Mouse (Mus musculus) forebrain, postnatal 0 days (tissue): ENCODE results near the gene Cercam. TPM values are rescaled to one million over a fixed set of nuclear protein-coding genes. Genes with fewer than 3 reads are reported as not detected.

ENCODE experiments used
- ATAC-seq: fragments of 200-750 bp; cut with Nextera tagmentation; 2 replicates; pipeline ENCODE4 v1.8.0; 2017; ENCODE audit warnings: mild to moderate bottlenecking, moderate library complexity
- DNase-seq: peaks from one replicate; pipeline ENCODE4 v3.0.0-alpha.2; 2015
- H3K27ac ChIP-seq: fragments of 300-500 bp; sonication (generic); 2 replicates; pipeline ENCODE4 v1.5.1; 2014; ENCODE audit warnings: low read depth, mild to moderate bottlenecking, antibody characterized with exemption, low read length, moderate library complexity, mixed read lengths
- H3K27me3 ChIP-seq: fragments of 300-500 bp; sonication (generic); 2 replicates; pipeline ENCODE4 v1.6.1; 2014; ENCODE audit warnings: mild to moderate bottlenecking, low read length, mixed read lengths; ENCODE audit not compliant: insufficient read depth
- H3K36me3 ChIP-seq: fragments of 300-500 bp; sonication (generic); 2 replicates; pipeline ENCODE4 v1.6.1; 2014; ENCODE audit warnings: mild to moderate bottlenecking, moderate library complexity; ENCODE audit not compliant: insufficient read depth
- H3K4me1 ChIP-seq: fragments of 300-500 bp; sonication (generic); 2 replicates; pipeline ENCODE4 v1.6.1; 2014; ENCODE audit warnings: antibody characterized with exemption; ENCODE audit not compliant: insufficient read depth
- H3K4me2 ChIP-seq: fragments of 300-500 bp; sonication (generic); 2 replicates; pipeline ENCODE4 v1.6.1; 2014; ENCODE audit warnings: low read depth, mild to moderate bottlenecking, moderate library complexity
- H3K4me3 ChIP-seq: fragments of 300-500 bp; sonication (generic); 2 replicates; pipeline ENCODE4 v1.5.1; 2014; ENCODE audit warnings: low read depth, low read length, mixed read lengths
- H3K9ac ChIP-seq: fragments of 300-500 bp; sonication (generic); 2 replicates; pipeline ENCODE4 v1.6.1; 2014; ENCODE audit warnings: mild to moderate bottlenecking
- H3K9me3 ChIP-seq: fragments of 300-500 bp; sonication (generic); 2 replicates; pipeline ENCODE4 v1.6.1; 2016; ENCODE audit warnings: low read length
- CTCF ChIP-seq: sonication (generic); IDR thresholded peaks from 2 replicates; pipeline ENCODE4 v1.5.1; 2016; ENCODE audit warnings: antibody characterized with exemption, control low read depth, low read depth
- WGBS: fragments of 180-500 bp; shearing (Covaris S2); extraction: QIAGEN DNeasy Blood & Tissue Kit; methylation state at CpG from one replicate; pipeline ENCODE4 v1.1.7; 2014; 5-methylcytosine and 5-hydroxymethylcytosine counted together
- polyA plus RNA-seq: library from polyadenylated mRNA; unstranded; fragments of >200 nt; fragmentation: Nextera tagmentation; extraction: Ambion mirVana; gene quantifications from 2 replicates; pipeline ENCODE4 v1.2.1, GENCODE M21; 2015
- total RNA-seq: library from RNA; depleted of rRNA; stranded (reverse); fragments of >200 nt; gene quantifications from 2 replicates; pipeline ENCODE4 v1.2.3, GENCODE M21; 2014

The Cercam gene
- total and polyA plus RNA-seq, 2 experiments from 2014 or later: 14.1 to 16.9 TPM

DNA sequence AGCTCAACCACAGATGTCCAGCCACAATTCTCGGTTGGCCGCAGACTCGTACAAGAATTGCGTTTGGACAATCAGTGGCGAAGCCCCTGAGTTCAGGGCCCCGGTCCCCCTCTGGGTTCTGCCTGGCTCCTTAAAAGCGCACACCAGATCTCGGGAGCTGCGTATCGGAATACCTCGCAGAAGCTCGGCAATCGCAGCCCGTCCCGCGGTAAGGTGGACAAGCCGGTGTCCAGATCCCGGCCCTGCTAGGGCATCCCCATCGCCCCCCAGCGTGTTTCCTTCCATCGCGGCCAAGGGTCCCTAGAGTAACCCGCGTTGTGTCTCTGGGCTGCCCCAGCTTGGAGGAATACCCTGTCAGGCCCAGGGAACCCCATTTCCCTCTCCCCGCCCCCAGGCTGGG lies 23.3 kb upstream of the Cercam start:
- DNase-seq: peak; percentile 41
- Histone ChIP-seq H3K9ac (no peak overlapping the region), H3K4me1 (no peaks in the 10 kb centered on the region), H3K36me3 (peaks cover 28% of the 10 kb centered on the region), H3K27me3 (peaks cover 30% of the 10 kb centered on the region), H3K27ac (no peak overlapping the region), H3K4me2 (peak overlapping the region; percentile 49), H3K4me3 (peak overlapping the region; percentile 28), H3K9me3 (no peaks in the 10 kb centered on the region)
- 14% methylated on average over 22 of the region's 25 CpGs for WGBS
- ATAC-seq: peak; percentile 20; the same call in 1 of the 2 replicates
- no peak for TF ChIP-seq CTCF

- Histone ChIP-seq H3K36me3 (peaks cover 28% of the 10 kb centered on the region), H3K9ac (no peak overlapping the region), H3K4me1 (no peaks in the 10 kb centered on the region), H3K4me3 (peak overlapping the region; percentile 28), H3K27ac (no peak overlapping the region), H3K27me3 (peaks cover 30% of the 10 kb centered on the region), H3K4me2 (peak overlapping the region; percentile 49), H3K9me3 (no peaks in the 10 kb centered on the region)
- TF ChIP-seq CTCF: no peak
- 3% methylated on average over 47 of the region's 47 CpGs for WGBS
- DNase-seq: no peak
- peak; percentile 32 for ATAC-seq
Measured at GRCm38 (mm10) chr2:29846061-29846853, 22.7 kb upstream of the Cercam start.

DNA sequence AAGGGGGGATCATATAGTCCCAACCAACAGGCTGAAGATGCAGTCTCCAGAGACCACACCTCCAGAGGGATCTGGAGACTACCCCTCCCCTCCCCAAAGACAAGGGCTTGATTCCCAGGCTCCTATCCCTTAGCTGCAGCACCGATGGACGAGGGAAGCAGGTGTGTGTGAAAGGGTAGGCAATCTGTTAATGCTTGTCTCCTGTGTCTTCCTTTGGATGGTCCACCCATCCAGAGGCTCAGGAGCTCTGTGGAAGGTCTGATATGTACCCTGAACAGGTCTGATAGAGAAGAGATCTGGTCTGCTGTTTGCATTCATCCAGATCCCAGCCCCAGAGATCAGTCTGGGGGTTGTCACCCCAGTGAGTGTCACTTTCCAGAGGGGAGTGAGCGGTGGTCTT lies 22.1 kb upstream of the Cercam start:
- DNase-seq (no peak), ATAC-seq (no peak)
- no peak for TF ChIP-seq CTCF
- Histone ChIP-seq H3K4me1 (no peaks in the 10 kb centered on the region), H3K4me2 (no peak overlapping the region), H3K4me3 (no peak overlapping the region), H3K27ac (no peak overlapping the region), H3K9ac (no peak overlapping the region), H3K27me3 (peaks cover 30% of the 10 kb centered on the region), H3K36me3 (peaks cover 22% of the 10 kb centered on the region), H3K9me3 (no peaks in the 10 kb centered on the region)
- 42% methylated on average over 3 of the region's 3 CpGs for WGBS

- peaks cover 21% of the 10 kb centered on the region for H3K27me3 ChIP-seq
- H3K4me3 ChIP-seq: no peak overlapping the region
- 47% methylated on average over 8 of the region's 8 CpGs for WGBS
- no peak for TF ChIP-seq CTCF
- H3K4me2 ChIP-seq: no peak overlapping the region
- DNase-seq (no peak), ATAC-seq (no peak)
- H3K9ac ChIP-seq: no peak overlapping the region
- H3K27ac ChIP-seq: no peak overlapping the region
- peaks cover under 1% of the 10 kb centered on the region; the same call in 1 of the 2 replicates for H3K36me3 ChIP-seq
- H3K9me3 ChIP-seq: no peaks in the 10 kb centered on the region
- H3K4me1 ChIP-seq: no peaks in the 10 kb centered on the region
Measured at GRCm38 (mm10) chr2:29849041-29849440, 19.9 kb upstream of the Cercam start.

- no peak for TF ChIP-seq CTCF
- no peak overlapping the region for H3K4me3 ChIP-seq
- no peak for ATAC-seq
- H3K4me1 ChIP-seq: no peaks in the 10 kb centered on the region
- DNase-seq: no peak
- 50% methylated on average over 5 of the region's 5 CpGs for WGBS
- H3K9me3 ChIP-seq: no peaks in the 10 kb centered on the region
- H3K27ac ChIP-seq: no peak overlapping the region
- H3K4me2 ChIP-seq: no peak overlapping the region
- H3K9ac ChIP-seq: no peak overlapping the region
- no peaks in the 10 kb centered on the region for H3K36me3 ChIP-seq
- H3K27me3 ChIP-seq: peaks cover 12% of the 10 kb centered on the region
Measured at GRCm38 (mm10) chr2:29849841-29850480, 19.0 kb upstream of the Cercam start.

DNA sequence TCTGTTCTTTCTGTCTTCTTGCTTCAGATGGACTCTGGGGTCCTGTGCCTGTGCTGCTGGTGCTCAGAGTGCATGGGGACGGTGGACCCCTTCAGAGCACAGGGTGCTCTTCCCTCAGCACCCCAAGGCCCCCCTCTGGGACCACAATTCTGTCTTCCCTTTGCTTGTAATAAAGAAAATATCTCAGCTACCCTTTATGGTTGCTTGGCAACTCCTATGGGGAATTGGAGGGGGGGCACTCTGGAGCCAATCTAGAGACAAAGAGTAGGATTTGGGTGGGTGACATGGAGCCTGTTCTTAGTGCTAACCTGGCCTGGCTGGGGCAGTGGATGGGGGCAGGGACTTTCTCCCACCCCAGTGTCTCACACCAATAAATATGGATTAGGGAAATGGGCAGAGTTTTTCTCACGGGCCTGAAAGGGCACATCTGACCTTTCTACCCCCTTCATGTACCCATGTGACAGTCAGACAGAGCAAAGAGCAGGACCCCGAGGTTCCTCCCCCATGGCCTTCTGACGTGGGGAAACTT lies 15.9 kb upstream of the Cercam start:
- Histone ChIP-seq H3K4me1 (no peaks in the 10 kb centered on the region), H3K4me3 (no peak overlapping the region)

GRCm38 (mm10) chr2:29853736-29854135 lies 15.2 kb upstream of the Cercam start:
- Histone ChIP-seq H3K27ac (no peak overlapping the region), H3K4me3 (no peak overlapping the region), H3K4me1 (no peaks in the 10 kb centered on the region), H3K9me3 (no peaks in the 10 kb centered on the region), H3K4me2 (no peak overlapping the region), H3K36me3 (no peaks in the 10 kb centered on the region), H3K27me3 (no peaks in the 10 kb centered on the region; the same call in 1 of the 2 replicates), H3K9ac (no peak overlapping the region)
- ATAC-seq (no peak), DNase-seq (no peak)
- TF ChIP-seq CTCF: no peak
- WGBS: 63% methylated on average over 5 of the region's 5 CpGs

More for the DNA sequence above, 15.9 kb upstream of the Cercam start:
- Histone ChIP-seq H3K4me2 (no peak overlapping the region), H3K9me3 (no peaks in the 10 kb centered on the region), H3K27ac (no peak overlapping the region), H3K9ac (no peak overlapping the region), H3K36me3 (no peaks in the 10 kb centered on the region), H3K27me3 (no peaks in the 10 kb centered on the region; the same call in 1 of the 2 replicates)
- WGBS: 16% methylated on average over 4 of the region's 4 CpGs
- ATAC-seq: no peak
- no peak for TF ChIP-seq CTCF
- no peak for DNase-seq
